Comparison of ENCODE assay signal across 24 mouse cellular contexts in the genomic region with DNA sequence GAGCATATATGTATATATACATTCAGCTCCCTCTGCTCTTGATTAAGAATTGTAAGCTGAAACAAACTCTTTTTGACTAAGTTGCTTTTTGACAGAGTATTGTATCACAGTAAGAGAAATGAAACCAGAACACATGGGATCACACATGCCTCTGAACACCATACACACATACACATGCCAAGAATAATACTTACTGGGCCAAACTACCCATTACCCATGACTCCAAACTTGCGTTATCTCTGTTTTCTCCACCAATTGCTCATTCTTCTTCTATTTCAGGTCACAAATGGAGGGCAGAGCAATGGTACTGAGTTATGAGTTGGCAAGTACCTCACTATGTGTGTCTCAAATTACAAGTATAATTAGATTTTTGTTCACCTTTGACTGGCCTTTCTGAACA. TPM values are rescaled to one million over a fixed set of nuclear protein-coding genes. Genes with fewer than 3 reads are reported as not detected.
DNase-seq lines count a peak whose midpoint lies in the region; ATAC-seq lines count a peak whose summit lies in the region.
"Had no signal": no experiment of that assay in that cellular context is flagged by ENCODE, and none has a peak within 500 bp of the region (broad histone marks: within the 10 kb centered on the region; RNA-seq: fewer than 3 reads in every experiment).

No protein-coding gene starts in this region.

- DNase-seq in 3T3-L1 (ENCODE audit: low read depth, low spot score), result peak; percentile 66
- DNase-seq in NIH3T3 (ENCODE audit: low read depth), result peak; percentile 91
- DNase-seq in adipocyte (ENCODE audit: low spot score), result peak; percentile 65
- no peak for DNase-seq in gastrocnemius, postnatal 36 days
- no peak for DNase-seq in urinary bladder, postnatal 4 days (ENCODE audit: low spot score in 2 of 2)
- DNase-seq: adrenal gland, adult 2 months; adrenal gland, adult 8-10 months; adrenal gland, postnatal 10 days; adrenal gland, postnatal 14 days; adrenal gland, postnatal 25 days; adrenal gland, postnatal 36 days; B cell, adult 2 months; cerebellum, adult 11 months; cerebellum, adult 11-12 months; cerebellum, adult 18-20 months; cerebellum, adult 2 months; cerebellum, adult 8-10 months; cerebellum, adult 9-10 months had no signal

- no peak overlapping the region for H3K9ac ChIP-seq in neural tube, embryonic 15.5 days (replicated peaks)

- WGBS in neural tube, embryonic 15.5 days, result 93% methylated on average over 1 of the region's 1 CpGs

- H3K4me2 ChIP-seq in neural tube, embryonic 15.5 days, result no peak overlapping the region

- H3K4me3 ChIP-seq in neural tube, embryonic 15.5 days (replicated peaks), result no peak overlapping the region

- H3K27me3 ChIP-seq in neural tube, embryonic 15.5 days (replicated peaks), result 0 out of 2 replicates have a peak, but pooled peaks cover 2% of the 10 kb centered on the region
- H3K27me3 ChIP-seq: CH12.LX, Patski had no signal

- H3K4me1 ChIP-seq in neural tube, embryonic 15.5 days, result peaks cover 38% of the 10 kb centered on the region

- no peak overlapping the region for H3K27ac ChIP-seq in neural tube, embryonic 15.5 days (replicated peaks)

- ATAC-seq in neural tube, embryonic 15.5 days (ENCODE audit: low FRiP score), result no peak
- ATAC-seq: activated CD4-positive, CD25-positive, alpha-beta regulatory T cell, adult 4 months; CD4-positive, CD25-positive, alpha-beta regulatory T cell, adult 4 months; Patski had no signal

- H3K36me3 ChIP-seq in neural tube, embryonic 15.5 days, result peaks cover under 1% of the 10 kb centered on the region; the same call in 1 of the 2 replicates

- no peaks in the 10 kb centered on the region for H3K9me3 ChIP-seq in neural tube, embryonic 15.5 days (replicated peaks)
- H3K9me3 ChIP-seq: G1E had no signal

- intact Hi-C loops in gastrocnemius, postnatal 36 days (cut with DNase I), result no loop called here

RNA-seq across cellular contexts. Expression of a gene that starts 1.1 kb away (rescaled TPM):
- 4.6 and 5.3 TPM in 2 replicates for polyA plus RNA-seq in neural tube, embryonic 15.5 days (2015; fragmentation: Nextera tagmentation; extraction: Ambion mirVana)
- total RNA-seq in gastrocnemius, postnatal 36 days (2021), result 1 to 10 TPM; 2.1 to 2.9 TPM

RNA-seq across cellular contexts. Expression of a gene that starts 3.9 kb away (rescaled TPM):
- 108 and 123 TPM in 2 replicates for polyA plus RNA-seq in neural tube, embryonic 15.5 days (2015; fragmentation: Nextera tagmentation; extraction: Ambion mirVana)
- 10 to 100 TPM; 22.1 to 25.0 TPM for total RNA-seq in gastrocnemius, postnatal 36 days (2021)

RNA-seq across cellular contexts. Expression of a gene that starts 10.6 kb away (rescaled TPM):
- polyA plus RNA-seq in neural tube, embryonic 15.5 days (2015; fragmentation: Nextera tagmentation; extraction: Ambion mirVana), result 551 and 796 TPM in 2 replicates
- total RNA-seq in gastrocnemius, postnatal 36 days (2021), result 10 to 100 TPM; 29.7 to 38.9 TPM

RNA-seq across cellular contexts. Expression of a gene that starts 14.0 kb away (rescaled TPM):
- polyA plus RNA-seq in neural tube, embryonic 15.5 days (2015; fragmentation: Nextera tagmentation; extraction: Ambion mirVana), result 5.9 and 7.4 TPM in 2 replicates
- under 1 TPM; 0.64 to 0.66 TPM for total RNA-seq in gastrocnemius, postnatal 36 days (2021)

RNA-seq across cellular contexts. Expression of a gene that starts 25.9 kb away (rescaled TPM):
- 0.11 and 0.14 TPM in 2 replicates for polyA plus RNA-seq in neural tube, embryonic 15.5 days (2015; fragmentation: Nextera tagmentation; extraction: Ambion mirVana)
- total RNA-seq in gastrocnemius, postnatal 36 days (2021), result under 1 TPM; 0.10 to 0.15 TPM
- polyA plus RNA-seq: activated CD4-positive, CD25-positive, alpha-beta regulatory T cell, adult 4 months had no signal

Comparison
In these comparisons a context has a peak if more than half of its experiments do, and no peak if none do; other contexts are left out.
1. DNase-seq: peak in 3T3-L1 (single experiment), NIH3T3 (single experiment) and adipocyte (single experiment); none in gastrocnemius, postnatal 36 days (0 of 2) and urinary bladder, postnatal 4 days (0 of 2).